15 mouse cellular contexts compared by ENCODE assay signal in the genomic region with DNA sequence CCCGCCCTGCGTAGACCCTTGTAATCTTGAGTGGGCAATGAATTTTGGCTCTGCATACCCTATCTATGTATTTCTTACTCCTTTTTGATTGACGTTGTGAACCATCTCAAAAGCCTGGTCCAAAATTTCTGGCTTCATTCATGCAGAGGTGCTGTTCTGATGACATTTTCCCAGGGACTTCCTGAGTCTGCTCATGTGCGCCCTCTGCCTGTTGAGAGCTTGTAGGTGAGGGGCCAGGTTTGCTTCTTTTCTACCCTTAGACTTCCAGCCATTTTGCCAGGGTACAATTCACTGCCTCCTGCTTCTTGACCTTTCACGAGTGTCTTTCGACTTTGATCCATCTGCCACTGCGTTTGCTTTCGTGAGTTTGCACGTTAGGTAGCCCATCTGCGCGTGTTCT. TPM values are rescaled to one million over a fixed set of nuclear protein-coding genes. Genes with fewer than 3 reads are reported as not detected.
DNase-seq lines count a peak whose midpoint lies in the region; ATAC-seq and TF ChIP-seq lines count a peak whose summit lies in the region.
"Not testable (repeated sequence)": the region's sequence is repeated elsewhere in the genome, so short reads cannot be mapped to it uniquely, and the experiment has no call there.
"Had no signal": no experiment of that assay in that cellular context is flagged by ENCODE, and none has a peak within 500 bp of the region (broad histone marks: within the 10 kb centered on the region; RNA-seq: fewer than 3 reads in every experiment).

No protein-coding gene starts in this region.

- H3K36me3 ChIP-seq in forebrain, postnatal 0 days (ENCODE audit: insufficient read depth); hindbrain, embryonic 10.5 days; liver, postnatal 0 days (replicated peaks; ENCODE audit: insufficient read depth, low read length): not testable (repeated sequence)

- ATAC-seq in forebrain, postnatal 0 days; liver, postnatal 0 days: not testable (repeated sequence)

- DNase-seq in brain, adult 2 months (ENCODE audit: low read depth, low spot score), result peak; percentile 22
- DNase-seq in embryo, embryonic 10 days (ENCODE audit: low spot score), result peak; percentile 49
- peak; percentile 40 for DNase-seq in forebrain, postnatal 0 days
- peak; percentile 29 for DNase-seq in hindbrain, embryonic 10.5 days (ENCODE audit: low spot score)
- peak; percentile 36 to 38 for DNase-seq in kidney, postnatal 4 days
- peak; percentile 8 for DNase-seq in liver, postnatal 0 days
- DNase-seq in neural tube, embryonic 10.5 days (ENCODE audit: extremely low spot score, low spot score), result peak; percentile 19
- peak; percentile 31 for DNase-seq in testis, postnatal 10 days (ENCODE audit: low spot score)

- H3K27me3 ChIP-seq in forebrain, postnatal 0 days (ENCODE audit: insufficient read depth, low read length); hindbrain, embryonic 10.5 days (ENCODE audit: insufficient read depth, poor library complexity, severe bottlenecking); liver, postnatal 0 days (ENCODE audit: insufficient read depth, low read length): not testable (repeated sequence)

- 0 out of 2 replicates have a peak overlapping the region, but pooled peaks have one; percentile 17 for H3K4me2 ChIP-seq in forebrain, postnatal 0 days (ENCODE audit: low read depth)
- not testable (repeated sequence) for H3K4me2 ChIP-seq in liver, postnatal 0 days (ENCODE audit: low read depth, low read length)

- H3K27ac ChIP-seq in forebrain, postnatal 0 days (ENCODE audit: low read depth, low read length); hindbrain, embryonic 10.5 days; liver, postnatal 0 days (ENCODE audit: low read depth): not testable (repeated sequence)

- not testable (repeated sequence) for TF ChIP-seq EP300 in liver, postnatal 0 days (IDR thresholded peaks at IDR 0.05; ENCODE audit: low read depth)

- H3K4me3 ChIP-seq in forebrain, postnatal 0 days (ENCODE audit: low read depth, low read length); hindbrain, embryonic 10.5 days; liver, postnatal 0 days (ENCODE audit: low read depth, low read length): not testable (repeated sequence)

- H3K9ac ChIP-seq in forebrain, postnatal 0 days; liver, postnatal 0 days (replicated peaks): not testable (repeated sequence)

- WGBS in forebrain, postnatal 0 days, result 9% methylated on average over 9 of the region's 11 CpGs
- 10% methylated on average over 9 of the region's 11 CpGs for WGBS in hindbrain, embryonic 10.5 days
- WGBS in liver, postnatal 0 days (ENCODE audit: insufficient replicate concordance), result 14% methylated on average over 9 of the region's 11 CpGs

- not testable (repeated sequence) for H3K4me1 ChIP-seq in forebrain, postnatal 0 days (ENCODE audit: insufficient read depth); hindbrain, embryonic 10.5 days (replicated peaks); liver, postnatal 0 days (ENCODE audit: insufficient read depth)

- peak; percentile 57 for TF ChIP-seq CTCF in forebrain, postnatal 0 days (IDR thresholded peaks at IDR 0.05; ENCODE audit: low read depth)
- peak; percentile 32 for TF ChIP-seq CTCF in liver, postnatal 0 days (IDR thresholded peaks at IDR 0.05; ENCODE audit: low read depth)

- H3K9me3 ChIP-seq in forebrain, postnatal 0 days (ENCODE audit: low read length); hindbrain, embryonic 10.5 days; liver, postnatal 0 days (ENCODE audit: low read length): not testable (repeated sequence)

RNA-seq across cellular contexts. Expression of gene D830030K20Rik, which starts 1.1 kb away (rescaled TPM):
- total RNA-seq in forebrain, postnatal 0 days (2014; rRNA removed), result 13.0 and 22.5 TPM in 2 replicates
- polyA plus RNA-seq in forebrain, postnatal 0 days (2015; fragmentation: Nextera tagmentation; extraction: Ambion mirVana), result 23.3 and 27.9 TPM in 2 replicates
- 9.5 and 9.7 TPM in 2 replicates for polyA plus RNA-seq in hindbrain, embryonic 10.5 days (2016; fragmentation: Nextera tagmentation; extraction: Ambion mirVana)
- 0.46 and 0.58 TPM in 2 replicates for polyA plus RNA-seq in liver, postnatal 0 days (2015; fragmentation: Nextera tagmentation; extraction: Ambion mirVana)

RNA-seq across cellular contexts. Expression of gene Gm5795, which starts 21.3 kb away (rescaled TPM):
- total RNA-seq in forebrain, postnatal 0 days (2014; rRNA removed), result 0.14 TPM in 1 of 2 replicates, not detected in the other
- polyA plus RNA-seq in forebrain, postnatal 0 days (2015; fragmentation: Nextera tagmentation; extraction: Ambion mirVana), result 0.15 TPM in 1 of 2 replicates, not detected in the other
- not detected in 2 replicates for polyA plus RNA-seq in hindbrain, embryonic 10.5 days (2016; fragmentation: Nextera tagmentation; extraction: Ambion mirVana)
- not detected in 2 replicates for polyA plus RNA-seq in liver, postnatal 0 days (2015; fragmentation: Nextera tagmentation; extraction: Ambion mirVana)
- total RNA-seq: adrenal gland, postnatal 14 days; gastrocnemius, postnatal 25 days; left cerebral cortex, postnatal 14 days had no signal
- polyA plus RNA-seq: CD4-positive, CD25-positive, alpha-beta regulatory T cell, adult 4 months; forebrain, embryonic 13.5 days; hindbrain, embryonic 12.5 days; lung, embryonic 15.5 days had no signal
